Mouse (Mus musculus): ENCODE measurements around the gene Bcas2. TPM values are rescaled to one million over a fixed set of nuclear protein-coding genes. Genes with fewer than 3 reads are reported as not detected.

The Bcas2 gene
- polyA plus RNA-seq (2012; rRNA removed), result 124 and 127 TPM in 2 replicates

DNA sequence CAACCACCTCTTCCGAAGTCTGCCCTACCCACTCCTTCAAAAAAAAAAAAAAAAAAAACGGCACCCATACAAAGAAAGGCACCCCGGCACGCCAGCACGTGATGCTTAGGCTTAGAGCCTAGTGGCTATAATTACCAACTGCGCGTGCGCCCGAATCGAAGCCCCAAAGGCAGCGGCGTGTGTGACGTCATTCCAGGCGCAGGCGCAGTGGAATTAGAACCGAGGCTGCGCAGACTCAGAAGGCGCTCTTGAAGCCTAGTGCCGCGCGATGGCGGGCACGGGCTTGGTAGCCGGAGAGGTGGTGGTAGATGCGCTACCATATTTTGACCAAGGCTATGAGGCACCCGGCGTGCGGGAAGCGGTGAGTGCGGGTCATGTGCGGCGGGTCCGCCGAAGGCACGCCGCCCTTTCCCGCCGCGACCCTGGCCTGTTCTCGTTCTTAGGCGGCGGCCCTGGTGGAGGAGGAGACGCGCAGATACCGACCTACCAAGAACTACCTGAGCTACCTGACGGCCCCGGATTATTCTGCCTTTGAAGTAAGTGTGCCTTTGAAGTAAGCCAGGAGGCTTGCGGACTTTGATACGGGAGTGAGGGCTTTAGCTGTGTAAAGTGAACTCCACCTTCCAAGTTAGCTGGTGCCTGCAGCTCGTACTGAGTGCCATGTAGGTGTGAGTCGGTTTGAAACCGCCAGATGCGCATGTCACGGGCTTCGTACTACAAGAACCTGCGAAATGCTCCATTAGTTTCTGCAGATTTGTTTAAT, at the start of gene Bcas2:
Bcas2 (plus strand) TSS at position 151 of the 763 bp plus-strand sequence.
- DNase-seq (ENCODE audit: extremely low spot score in 1 of 2, low spot score in 1 of 2), result peak; percentile 95 to 99

GRCm38 (mm10) chr3:103123636-103124035, 47.8 kb upstream of the Bcas2 start:
- no peak for DNase-seq (ENCODE audit: extremely low spot score in 1 of 2, low spot score in 1 of 2)

DNA sequence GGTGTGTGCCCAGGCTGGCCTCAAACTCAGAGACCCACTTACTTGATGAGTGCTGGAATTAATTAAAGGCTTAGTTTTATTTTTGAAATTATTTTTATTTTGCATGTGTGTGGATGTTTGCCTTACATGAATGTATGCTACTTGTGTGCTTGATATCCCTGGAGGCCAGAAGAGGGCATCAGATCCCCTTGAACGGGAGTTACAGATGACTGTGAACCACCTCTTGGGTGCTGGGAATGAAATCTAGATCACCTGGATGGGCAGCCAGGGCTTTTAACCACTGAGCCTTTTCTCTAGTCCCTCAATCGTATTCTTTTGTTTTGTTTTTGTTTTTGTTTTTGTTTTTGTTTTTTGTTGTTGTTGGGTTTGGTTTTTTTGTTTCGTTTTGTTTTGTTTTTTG, 45.3 kb upstream of the Bcas2 start:
- DNase-seq (ENCODE audit: extremely low spot score in 1 of 2, low spot score in 1 of 2), result no peak

- no peak for DNase-seq (ENCODE audit: extremely low spot score in 1 of 2, low spot score in 1 of 2)
Measured at GRCm38 (mm10) chr3:103127177-103127576, 44.3 kb upstream of the Bcas2 start.

- no peak for DNase-seq (ENCODE audit: extremely low spot score in 1 of 2, low spot score in 1 of 2)
Measured at GRCm38 (mm10) chr3:103127721-103128120, 43.7 kb upstream of the Bcas2 start.

- no peak for DNase-seq (ENCODE audit: extremely low spot score in 1 of 2, low spot score in 1 of 2)
Measured at GRCm38 (mm10) chr3:103128251-103128650, 43.2 kb upstream of the Bcas2 start.

DNA sequence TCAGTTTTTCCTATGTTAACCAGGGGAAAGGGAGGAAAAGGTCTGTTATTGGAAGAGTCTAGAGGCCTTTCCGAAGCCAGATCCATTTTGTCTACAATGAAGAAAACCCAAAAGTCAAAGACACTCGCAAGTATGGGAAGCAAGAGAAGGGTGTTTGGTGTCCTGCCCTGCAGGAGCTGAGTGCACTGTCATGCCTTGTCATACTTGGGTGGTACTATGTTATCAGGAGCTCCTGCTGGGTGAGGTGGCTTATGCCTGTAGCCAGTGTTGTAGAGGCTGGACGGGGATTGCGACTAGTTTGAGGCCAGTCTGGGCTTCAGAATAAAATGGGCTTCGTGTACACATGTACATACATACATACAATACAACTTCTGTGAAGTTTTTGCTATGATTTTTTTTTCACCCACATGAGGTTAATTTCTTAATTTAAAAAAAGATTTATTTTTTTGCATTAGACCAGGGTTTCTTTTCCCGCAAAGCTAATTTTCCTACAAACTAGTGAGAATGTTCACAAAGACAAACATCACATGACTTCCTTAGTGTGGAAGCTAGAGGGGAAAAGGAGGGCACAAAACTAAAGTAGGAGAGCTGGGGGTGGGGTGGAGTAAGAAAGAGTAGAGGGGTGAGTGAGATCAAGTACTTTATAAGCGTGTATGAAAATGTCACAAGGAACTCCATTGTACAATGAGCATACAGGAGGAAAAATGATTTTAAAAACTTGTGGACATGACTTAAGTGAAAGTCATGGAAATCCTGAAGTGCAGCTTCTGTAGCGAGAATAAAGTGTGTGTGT, 41.9 kb upstream of the Bcas2 start:
- DNase-seq (ENCODE audit: extremely low spot score in 1 of 2, low spot score in 1 of 2), result no peak

GRCm38 (mm10) chr3:103130236-103130751, 41.2 kb upstream of the Bcas2 start:
- DNase-seq (ENCODE audit: extremely low spot score in 1 of 2, low spot score in 1 of 2), result peak in 1 of 2 experiments; percentile 4

DNA sequence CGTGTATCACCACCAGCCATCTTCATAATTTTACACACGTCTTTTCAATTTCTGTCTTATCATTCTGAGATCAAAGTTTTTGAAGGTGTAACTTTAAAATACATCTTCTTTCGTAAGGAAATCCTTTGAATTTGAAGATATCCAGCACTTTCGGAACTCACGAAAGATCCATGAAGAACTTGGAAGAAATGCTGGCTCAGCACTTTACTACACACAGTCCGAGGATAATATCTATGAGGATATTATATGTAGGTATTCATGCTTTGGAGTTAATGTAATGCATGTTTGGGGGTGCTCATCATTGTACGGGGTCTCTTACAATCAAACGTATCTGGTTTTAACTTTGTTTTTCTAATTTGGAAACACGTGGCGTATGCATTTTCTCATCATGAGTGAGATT, 38.4 kb upstream of the Bcas2 start:
- DNase-seq (ENCODE audit: extremely low spot score in 1 of 2, low spot score in 1 of 2), result no peak

DNA sequence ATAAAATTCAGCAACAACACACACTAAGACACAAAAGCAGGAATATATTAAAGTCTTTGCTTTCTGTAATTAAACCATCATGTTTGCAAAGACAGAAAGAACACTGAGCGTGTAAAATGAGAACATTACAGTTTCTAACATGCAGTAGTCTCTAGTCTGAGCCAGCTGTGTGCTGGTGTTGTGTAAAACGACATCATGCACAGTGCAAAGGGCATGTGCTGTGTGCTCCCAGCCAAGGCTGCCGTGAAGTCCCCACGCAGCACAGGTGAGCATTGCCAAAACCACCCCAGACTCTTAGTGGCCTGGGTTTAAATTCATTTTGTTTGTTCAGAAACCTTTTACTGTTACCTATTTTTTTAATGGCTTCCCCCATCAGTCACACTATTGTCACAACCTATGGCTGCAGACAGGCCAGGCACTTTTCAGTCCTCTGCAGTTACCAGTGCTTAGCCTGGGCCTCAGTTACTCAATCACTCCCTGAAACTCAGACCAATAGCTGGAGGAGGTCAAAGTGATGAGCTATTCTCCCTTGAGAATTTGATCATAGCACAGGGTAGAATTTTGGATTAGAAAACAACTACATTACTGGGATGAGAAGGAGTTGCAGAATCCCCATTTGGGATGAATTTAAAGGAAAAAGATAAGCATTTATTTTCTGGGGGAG, 34.9 kb upstream of the Bcas2 start:
- DNase-seq (ENCODE audit: extremely low spot score in 1 of 2, low spot score in 1 of 2), result no peak

DNA sequence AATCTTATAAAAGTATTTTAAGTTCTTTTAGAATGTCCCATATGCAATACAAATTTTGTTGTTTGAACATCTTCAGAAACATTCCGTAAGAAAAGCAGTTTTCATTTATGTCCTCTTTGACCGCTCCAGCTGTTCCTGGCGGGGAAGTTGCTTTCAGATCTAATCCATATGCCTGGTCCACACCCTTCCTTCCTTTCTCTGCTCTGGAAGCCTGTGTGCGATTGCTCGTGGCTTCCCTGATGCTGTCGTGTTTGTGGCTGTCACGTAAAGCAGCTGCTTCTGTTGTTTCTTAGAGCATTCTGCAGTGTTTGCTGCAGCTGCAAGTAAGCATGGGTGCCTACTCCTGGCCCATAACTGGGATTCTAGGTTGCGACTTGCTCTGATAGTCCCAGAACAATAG, 32.4 kb upstream of the Bcas2 start:
- DNase-seq (ENCODE audit: extremely low spot score in 1 of 2, low spot score in 1 of 2), result no peak

- peak in 1 of 2 experiments; percentile 17 for DNase-seq (ENCODE audit: extremely low spot score in 1 of 2, low spot score in 1 of 2)
Measured at GRCm38 (mm10) chr3:103140095-103140838, 31.2 kb upstream of the Bcas2 start.

GRCm38 (mm10) chr3:103141287-103141686, 30.2 kb upstream of the Bcas2 start:
- peak in 1 of 2 experiments; percentile 7 for DNase-seq (ENCODE audit: extremely low spot score in 1 of 2, low spot score in 1 of 2)

DNA sequence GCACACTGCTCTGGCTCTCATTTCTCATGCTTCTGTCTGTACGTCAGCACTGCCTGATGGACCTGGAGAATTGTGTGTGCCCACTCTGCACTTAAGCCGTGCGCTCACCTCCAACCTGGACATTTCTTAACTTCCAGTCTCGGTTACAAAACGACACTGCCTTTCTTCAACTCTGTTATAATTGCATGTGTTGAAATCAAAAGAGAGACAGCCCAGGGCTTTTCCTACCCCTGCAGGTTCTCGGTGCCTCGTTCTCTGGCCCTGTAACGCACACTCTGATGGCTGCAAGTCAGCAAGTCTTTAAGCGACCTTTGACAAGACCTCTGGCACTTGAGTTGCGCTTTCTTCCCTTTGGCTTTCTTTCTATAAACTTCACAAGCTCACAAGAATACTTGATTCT, 29.1 kb upstream of the Bcas2 start:
- DNase-seq (ENCODE audit: extremely low spot score in 1 of 2, low spot score in 1 of 2), result no peak

- DNase-seq (ENCODE audit: extremely low spot score in 1 of 2, low spot score in 1 of 2), result no peak
Measured at GRCm38 (mm10) chr3:103145336-103145735, 26.1 kb upstream of the Bcas2 start.

- DNase-seq (ENCODE audit: extremely low spot score in 1 of 2, low spot score in 1 of 2), result no peak
Measured at GRCm38 (mm10) chr3:103145791-103146190, 25.7 kb upstream of the Bcas2 start.

DNA sequence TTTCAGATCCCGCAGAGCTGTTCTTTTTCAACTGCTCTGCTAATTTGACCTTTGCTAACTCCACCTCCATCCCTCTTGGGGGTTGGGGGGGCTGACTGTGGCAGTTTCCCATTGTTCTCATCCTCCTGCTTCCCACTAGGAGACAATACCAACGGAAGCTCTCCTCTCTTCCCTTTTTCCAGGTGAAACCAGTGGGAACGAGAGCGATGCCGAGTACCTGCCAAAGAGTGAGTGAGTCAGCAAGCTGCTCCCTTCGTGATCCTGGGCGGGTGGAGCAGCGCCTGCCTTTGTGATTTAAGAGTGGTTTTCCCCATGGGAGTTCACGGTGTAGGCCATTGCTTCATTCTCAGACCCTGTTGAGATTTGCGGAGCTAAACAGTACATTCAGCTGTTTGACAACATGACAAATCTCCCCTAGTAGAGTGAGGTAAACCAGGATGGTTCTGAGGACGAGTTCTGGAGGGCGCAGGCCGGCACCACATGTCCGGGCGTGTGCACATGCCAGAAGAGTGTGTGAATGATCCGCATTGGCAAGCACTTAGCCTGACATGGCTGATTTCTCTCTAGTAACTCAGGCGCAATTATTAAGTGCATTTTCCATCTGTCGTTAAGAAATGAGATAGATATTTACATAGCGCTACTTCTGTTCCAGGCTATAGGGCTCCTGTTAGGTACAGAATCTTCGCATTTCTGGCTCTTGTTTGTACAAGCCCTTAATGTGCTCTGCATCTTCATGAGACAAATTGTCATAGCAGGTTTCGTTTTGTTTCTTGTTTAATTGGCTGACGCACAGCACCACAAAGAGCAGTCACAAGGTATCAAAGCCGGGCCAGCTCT, 24.9 kb upstream of the Bcas2 start:
- DNase-seq (ENCODE audit: extremely low spot score in 1 of 2, low spot score in 1 of 2), result peak in 1 of 2 experiments; percentile 9

DNA sequence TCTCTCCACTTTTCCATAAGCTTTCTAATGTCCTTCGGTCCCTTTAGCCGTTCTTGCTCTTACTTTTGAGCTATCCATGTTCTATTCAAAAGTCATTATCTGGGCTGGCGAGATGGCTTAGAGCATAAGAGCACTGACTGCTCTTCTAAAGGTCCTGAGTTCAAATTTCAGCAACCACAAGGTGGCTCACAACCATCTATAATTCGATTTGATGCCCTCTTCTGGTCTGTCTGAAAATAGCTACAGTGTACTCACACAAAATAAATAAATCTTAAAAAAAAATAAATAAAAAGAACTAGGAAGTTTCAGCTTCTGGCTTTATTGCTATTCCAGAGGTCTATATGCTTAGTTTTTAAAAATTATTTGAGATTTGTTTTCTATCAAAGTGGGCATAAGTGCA, 23.7 kb upstream of the Bcas2 start:
- DNase-seq (ENCODE audit: extremely low spot score in 1 of 2, low spot score in 1 of 2), result no peak

DNA sequence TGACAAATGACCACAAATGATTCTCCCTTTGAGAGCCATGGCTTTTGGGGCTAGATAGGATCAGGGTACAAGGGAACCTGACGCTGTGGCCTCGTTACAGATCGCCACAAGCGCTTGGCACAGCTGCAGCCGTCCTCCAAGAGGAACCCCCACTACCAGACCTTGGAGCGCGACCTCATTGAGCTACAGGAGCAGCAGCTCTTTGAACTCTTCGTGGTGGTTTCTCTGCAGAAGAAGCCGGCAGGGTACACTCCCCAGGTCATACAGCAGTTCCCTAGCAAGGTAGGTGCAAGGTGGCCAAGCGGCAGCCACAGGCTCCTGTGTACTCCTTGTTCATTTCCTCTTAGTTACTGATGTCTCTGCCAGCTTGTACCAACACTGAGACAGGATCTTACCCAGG, 22.5 kb upstream of the Bcas2 start:
- DNase-seq (ENCODE audit: extremely low spot score in 1 of 2, low spot score in 1 of 2), result no peak
